Mouse (Mus musculus) layer of hippocampus, adult 9-11 months (tissue): ENCODE measurements around the gene Gm20388.

ENCODE experiments used
- DNase-seq: peaks from one replicate; pipeline ENCODE4 v3.0.0; 2022

Gene Gm20388

DNA sequence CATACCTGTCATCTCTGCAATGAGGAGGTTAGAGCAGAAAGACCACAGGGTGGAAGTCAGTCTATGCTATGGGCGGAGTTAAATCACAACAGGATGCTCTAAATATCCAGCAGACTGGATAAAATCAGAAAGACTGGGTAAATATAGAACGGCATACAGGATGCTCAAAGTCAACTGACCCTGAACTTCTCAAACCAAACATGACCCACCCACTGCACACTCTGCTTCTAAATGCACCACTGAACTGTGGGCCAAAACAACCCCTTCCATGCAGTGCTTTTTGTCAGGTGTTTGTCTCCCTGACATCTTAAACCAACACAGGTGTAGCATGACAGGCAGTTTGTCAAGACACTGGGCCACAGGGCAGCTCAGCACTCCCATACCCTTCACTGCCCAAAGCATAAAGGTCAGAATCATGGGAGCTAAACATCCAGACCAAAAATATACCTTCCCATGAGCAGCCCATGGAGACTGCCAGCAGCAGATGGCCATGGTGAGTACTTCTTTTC, 3027.0 kb downstream of the Gm20388 start:
- no peak for DNase-seq

DNA sequence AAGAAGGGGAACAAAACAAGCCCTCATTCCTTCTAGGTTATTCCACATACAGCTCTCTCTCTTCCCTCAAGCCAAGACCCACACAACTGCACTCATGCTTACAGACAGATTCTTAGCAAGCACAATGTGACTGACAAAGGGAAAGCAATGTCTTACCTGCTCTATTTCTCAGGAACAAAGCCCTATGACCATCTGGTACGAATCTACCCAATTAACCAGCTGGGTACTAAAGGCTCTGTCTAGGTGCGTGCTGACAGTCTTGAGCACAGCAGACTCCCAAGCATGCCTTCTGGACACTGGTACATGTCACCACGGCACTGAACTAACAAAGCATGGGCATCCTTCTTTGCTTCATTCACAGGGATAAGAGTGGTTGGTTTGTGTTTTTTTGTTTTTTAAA, 3027.5 kb downstream of the Gm20388 start:
- DNase-seq: no peak

DNA sequence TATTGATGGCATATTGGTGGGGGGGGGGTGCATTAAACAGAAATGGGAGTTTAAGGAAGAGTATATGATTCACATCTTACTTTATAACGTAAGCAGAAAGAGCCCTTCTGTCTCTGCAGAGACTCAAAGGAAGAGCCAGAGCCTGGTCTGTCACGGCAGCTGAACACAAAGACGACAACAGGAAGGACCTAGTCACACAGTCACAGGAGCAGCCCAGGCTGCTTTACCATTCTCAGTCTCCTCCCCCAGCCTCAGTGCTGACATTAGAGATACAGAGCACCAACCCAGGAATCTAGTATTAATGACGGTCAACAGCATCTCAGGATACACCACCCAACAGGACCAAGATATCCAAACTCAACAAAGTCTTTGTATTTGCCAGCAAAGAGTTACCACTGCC, 3027.9 kb downstream of the Gm20388 start:
- DNase-seq: no peak

DNA sequence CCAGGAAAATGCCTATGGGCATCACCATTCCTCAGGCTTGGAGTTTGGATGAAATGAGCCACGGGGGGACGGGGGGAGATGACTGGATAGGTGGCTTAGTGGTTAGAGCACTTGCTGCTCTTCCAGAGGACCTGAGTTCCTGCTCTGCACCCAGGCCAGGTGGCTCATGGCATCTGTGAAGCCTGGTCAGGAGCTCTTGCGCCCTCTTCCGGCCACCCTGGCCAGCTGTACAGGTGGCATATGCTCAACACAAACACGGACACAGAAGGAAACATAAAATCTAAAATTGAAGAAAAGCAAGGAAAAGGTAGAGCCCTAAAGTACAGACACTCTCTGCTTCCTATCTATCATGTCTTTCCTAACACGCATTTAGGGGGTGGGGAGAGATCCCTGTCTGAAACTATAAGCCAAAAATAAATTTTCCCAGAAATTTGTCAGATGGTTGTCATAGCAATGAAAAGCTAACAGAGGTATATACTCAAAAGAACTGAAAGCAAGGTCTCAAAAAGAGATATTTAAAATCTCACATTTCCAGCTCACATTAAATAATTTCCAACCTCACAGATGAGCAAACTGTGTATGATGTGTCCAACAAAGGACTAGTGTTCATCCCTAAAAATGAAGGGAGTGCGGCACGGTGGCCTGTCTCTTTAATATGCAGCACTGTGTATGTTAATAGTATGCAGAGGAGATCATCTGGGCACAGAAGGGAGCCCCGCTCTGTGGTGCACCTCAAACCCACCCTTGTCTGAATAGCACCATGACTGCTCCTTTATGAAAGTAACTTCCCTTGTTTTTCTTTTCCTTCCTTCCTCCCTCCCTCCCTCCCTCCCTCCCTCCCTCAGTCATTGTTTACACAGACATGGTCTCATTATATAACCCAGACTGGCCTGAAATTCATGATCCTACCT, 3032.4 kb downstream of the Gm20388 start:
- no peak for DNase-seq

DNA sequence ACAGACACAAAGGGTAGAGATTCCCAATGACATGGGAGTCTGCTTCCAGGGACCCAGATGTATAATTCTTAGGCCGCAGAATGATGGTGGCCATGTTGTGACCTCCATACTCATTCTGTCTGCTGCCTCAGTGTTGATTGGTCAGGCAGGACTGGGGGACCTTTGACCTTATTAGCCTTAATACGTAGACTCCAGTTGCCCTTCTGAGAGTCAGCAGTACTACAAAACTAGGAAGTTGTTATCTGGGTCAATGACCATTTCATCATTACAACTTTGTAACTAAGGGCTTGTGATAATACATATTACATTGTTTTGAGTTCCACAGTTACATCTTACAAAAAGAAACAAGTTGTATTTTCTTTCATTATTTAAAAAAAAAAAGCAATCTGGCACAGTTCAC, 3035.1 kb downstream of the Gm20388 start:
- no peak for DNase-seq

DNA sequence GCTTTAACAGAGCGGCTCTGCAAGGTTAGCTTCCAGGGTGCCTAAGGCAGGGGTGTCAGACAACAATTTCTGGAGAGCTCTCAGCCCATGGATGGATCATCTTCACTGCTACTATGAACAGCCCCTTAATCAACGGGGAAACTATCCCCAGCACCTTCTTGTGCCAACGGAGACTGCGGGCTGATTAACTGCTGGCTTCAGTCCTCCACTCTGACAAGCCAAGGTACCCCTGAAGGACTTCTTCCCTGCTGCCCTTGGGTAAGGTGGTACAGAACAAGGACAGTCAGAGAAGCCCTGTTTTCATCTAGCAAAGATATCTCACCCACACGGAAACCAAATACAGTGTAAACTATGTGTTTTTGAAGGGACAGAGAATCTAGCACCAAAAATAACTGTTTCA, 3039.1 kb downstream of the Gm20388 start:
- DNase-seq: no peak

DNA sequence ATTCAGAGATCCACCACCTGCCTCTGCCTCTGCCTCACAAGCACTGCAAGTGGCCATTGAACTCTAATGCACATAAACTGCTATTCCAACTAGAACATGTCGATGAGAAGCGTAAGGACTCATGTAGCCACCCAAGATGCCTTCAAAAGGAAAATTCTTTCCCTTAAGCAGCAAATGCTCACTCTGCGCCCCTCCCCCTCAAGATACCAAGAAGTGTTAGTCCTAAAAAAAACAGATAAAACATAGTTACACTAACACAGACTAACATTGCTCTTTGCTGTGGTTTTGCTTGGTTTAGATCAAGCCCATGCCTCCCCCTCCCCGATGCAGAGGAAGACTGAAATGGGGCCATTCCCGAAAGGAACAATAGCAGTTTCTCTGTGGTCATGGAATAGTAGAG, 3040.8 kb downstream of the Gm20388 start:
- DNase-seq: no peak

DNA sequence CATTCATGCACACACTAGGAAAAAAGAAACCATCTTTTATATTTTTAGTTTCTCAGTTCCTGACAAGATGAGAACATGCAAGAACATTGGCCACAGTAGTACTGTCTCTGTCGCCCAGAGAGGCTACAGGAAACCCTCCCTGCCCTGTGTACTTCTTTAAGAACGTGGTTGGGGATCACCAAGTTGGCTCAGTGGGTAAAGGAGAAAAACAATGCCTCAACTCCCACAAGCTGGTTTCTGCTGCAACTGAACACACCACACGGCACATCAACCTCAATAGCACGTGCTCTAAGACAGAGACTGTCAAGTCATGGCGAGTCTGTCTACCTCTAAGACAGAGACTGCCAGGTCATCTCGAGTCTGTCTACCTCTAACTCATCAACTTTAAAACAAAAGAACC, 3042.4 kb downstream of the Gm20388 start:
- DNase-seq: no peak

DNA sequence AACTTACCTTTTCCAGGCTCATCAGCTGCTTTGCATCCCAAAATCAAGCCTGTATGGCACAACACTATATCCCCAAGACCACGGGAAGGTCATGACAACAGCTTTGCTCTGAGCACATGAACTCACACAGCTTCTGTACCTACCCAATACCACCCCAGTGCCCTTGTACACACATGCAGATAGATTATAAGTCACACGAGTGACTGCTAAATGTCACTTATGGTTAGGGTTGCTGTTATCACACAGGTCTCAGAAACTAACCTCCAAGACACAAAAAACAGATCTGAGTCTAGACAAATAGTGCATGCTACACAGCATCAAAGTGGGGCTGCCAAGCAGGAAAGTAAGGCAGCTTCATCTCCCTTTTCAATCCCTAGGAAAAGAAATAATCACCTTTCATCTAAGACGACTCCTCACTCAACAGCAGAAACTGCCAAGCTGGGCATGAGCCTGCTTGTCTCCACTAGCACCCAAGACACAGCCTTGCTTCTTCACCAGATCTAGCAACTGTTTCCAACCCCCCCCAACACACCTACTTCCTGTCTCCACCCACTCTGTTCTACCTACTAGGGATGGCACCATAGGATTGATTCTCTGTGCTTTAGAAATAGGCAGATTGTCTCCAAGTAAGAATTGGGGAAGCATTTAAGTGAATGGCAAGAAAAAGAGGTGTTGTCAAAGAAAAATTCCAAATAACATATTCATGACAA, 3043.6 kb downstream of the Gm20388 start:
- DNase-seq: no peak

DNA sequence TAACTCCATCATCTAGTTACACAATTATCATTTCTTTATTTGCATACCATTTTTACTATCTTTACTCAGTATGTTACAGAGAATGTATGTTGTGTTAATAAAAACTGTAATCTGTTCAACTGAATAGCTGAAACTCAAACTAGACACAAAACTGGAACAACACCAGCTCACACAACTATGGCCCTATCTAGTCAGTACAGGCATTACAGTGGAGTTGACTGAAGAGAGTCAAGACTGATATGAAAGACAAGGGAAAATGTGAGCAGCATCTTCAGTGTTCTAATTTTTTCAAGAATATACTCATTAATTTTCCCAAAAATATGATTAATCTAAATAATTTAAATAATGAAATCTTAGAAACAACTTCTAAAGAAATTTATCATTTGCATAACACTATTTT, 3044.6 kb downstream of the Gm20388 start:
- no peak for DNase-seq

DNA sequence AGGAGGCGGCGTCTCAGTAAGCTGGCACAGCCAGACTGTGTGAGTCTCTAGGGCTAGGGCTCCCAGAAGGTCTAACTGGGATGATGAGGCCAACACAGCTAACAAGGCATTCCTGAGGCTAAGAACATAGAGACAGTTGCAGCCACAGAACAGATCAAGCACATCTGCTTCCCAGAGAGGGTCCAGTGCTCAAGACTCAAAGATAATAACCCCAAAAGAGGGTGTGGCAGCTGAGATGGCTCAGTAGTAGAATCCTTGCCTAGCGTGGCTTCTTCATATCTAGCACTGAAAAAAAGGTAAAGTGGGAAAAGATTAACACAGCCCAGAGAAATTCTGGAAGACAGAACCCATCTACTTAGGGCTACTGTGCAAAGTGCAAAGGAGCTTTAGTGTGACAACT, 3045.4 kb downstream of the Gm20388 start:
- DNase-seq: no peak

DNA sequence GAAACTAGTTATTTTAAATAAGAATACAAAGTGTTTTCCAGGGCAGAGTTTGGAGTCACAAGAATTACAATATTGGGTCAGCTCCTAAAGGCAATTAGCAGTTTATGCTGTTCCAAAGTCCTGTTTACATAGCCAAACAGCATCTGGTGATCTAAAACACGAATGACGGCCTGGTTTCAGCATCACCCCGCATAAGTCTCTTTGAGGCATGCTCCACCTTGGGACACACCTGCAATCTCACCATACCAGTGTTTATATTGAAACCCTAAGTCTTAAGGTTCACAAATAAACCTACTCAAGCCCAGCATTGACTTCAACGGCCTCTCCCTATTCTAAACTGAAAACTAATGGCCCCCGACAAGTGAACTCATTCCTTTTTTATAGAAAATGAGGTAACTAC, 3049.7 kb downstream of the Gm20388 start:
- DNase-seq: no peak

DNA sequence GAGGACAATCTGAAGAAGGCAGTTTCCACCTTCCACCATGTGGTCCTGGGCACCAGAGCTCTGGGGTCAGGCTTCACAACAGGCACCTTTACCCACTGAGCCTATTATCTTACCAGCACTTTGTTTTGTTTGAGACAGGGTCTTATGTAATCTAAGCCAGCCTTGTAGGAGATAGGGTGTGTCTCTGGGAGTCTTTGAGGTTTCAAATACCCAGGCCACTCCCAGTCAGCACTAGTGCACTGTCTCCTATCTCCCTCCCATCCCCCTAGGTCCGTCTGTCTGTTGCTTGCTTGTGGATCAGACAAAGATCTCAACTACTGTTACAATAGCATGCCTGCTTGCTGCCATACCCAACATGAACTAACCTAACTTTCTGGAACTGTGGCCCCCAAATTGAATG, 3050.3 kb downstream of the Gm20388 start:
- no peak for DNase-seq

DNA sequence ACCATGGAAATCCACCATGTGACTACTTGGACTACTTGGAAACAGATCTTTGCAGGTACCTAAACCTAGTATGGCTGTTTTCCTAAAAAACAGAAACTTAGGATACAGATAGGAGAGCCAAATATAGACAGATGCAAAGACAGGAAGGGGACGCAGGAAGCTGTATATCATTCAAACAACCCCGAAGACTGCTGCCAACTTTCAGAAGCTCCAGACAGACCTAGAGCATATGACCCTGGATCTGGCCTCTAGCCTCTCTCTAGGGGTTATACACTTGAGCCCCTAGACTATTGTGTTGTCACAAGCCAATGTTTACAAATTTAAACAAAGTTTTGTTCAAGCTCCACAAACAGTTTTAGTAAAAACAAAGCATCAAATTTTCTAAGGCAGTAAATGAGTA, 3050.8 kb downstream of the Gm20388 start:
- no peak for DNase-seq

DNA sequence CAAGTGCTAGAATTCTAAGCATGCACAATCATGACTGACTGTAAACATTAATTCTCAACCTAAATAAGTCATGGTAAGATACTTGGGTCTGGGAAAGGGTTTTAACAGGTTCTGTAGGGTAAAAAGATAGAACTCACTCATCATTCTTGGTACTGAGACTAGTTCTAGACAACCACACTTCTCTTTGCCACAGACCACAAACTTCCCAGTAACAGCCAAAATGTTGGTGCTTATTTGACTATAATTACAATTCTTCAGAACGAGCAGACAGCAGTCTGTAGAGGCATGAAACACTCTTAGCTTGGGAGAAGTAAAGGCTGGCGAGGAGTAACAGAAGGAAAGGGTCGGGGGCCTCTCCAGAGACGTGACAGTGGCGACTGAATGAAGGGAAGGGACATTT, 3051.4 kb downstream of the Gm20388 start:
- no peak for DNase-seq

DNA sequence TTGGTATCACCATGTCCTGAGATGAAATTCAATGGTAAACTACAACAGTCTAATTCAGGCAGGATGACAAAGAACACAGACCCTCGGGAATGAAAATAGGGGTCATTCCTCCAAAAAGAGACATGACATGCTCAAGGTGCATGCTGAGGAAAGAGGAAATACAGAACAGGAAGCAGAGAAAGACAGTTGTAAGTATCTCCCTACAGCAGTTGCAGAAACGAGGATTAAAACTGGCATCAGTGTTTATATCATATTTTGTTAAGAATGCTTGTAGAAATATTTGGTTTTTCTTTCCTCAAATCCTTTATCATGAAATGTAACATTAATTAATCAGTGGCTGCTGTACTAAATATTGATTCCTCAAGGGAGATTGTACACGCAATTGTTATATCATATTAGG, 3056.0 kb downstream of the Gm20388 start:
- no peak for DNase-seq

DNA sequence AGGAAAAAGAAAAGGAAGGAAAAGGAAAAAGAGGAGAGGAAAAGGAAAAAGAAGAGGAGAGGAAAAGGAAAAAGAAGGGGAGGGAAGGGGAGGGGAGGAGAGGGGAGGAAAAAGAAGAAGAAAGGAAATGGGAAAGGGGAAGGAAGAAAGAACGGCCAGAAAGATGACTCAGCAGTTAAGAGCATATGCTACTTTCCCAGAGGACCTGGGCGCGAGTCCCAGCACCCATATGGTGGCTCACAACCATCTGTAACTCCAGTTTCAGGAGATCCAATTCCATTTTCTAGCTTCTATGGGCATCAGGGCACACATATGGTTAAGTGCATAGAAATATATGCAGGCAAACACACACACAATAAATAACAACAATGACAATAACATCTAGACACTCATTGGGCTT, 3057.5 kb downstream of the Gm20388 start:
- peak; percentile 39 for DNase-seq

DNA sequence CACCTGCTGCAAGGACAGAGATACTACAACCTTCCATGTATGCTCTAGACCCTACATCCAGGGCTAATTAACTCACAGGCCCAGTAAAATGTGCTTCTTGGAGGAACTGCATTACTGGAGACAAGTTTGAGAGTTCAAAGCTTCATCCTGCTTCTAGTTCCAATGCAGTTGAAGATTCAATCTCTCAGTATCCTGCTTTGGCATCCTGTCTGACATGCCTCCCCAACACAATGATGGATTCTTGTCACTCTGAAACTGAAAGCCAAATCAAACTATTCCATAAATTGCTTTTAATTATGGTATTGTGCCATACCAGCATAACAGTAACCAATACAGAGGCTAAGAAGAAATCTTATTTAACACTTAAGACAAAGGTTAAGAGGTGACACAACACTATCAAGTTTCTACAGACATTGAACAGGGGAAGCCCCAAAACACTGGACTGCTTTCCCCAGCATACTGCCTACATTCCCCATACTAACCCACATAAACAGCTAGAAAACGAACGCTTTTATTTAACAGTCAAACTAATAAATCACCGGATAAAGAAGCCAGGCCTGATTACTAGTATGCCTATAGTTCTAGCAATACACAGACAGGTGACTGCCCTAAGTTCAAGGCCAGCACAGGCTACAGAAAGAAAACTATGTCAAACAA, 3059.5 kb downstream of the Gm20388 start:
- DNase-seq: no peak

DNA sequence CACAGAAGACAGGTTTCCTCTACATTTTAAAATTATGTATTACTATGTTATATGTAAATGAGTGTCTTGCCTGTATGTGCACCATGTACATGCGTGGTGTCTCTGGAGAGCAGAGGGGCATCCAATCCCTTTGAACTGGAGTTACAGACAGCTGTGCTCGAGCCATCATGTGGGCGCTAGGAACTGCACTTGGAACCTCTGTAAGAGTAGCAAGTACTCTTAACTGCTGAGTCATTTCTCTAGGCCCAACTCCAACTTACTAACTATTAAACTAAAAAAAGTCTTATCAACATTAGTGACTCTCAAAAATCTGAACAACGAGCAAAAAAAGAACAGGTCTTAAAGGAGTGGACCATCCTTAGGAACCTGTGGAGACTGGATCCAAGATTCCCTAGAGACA, 3065.4 kb downstream of the Gm20388 start:
- DNase-seq: no peak

DNA sequence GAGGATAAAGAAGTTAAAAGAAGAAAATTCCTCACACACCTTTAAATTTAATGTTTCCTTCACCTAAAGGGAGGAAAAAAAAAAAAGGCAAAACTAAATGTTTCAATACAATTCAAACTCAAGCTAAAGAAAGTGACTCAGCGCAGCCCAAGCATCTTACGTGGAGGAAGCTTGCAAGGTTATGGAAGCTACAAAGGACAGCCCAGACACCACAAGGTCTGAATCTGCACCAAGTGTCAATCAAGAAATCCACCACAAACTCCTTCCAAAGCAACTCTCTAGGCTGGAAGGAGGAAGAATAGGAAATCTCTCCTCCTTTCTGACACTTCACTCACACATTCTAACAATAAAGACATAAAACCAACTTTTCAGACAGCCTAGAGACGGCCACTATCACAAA, 3068.8 kb downstream of the Gm20388 start:
- DNase-seq: no peak

DNA sequence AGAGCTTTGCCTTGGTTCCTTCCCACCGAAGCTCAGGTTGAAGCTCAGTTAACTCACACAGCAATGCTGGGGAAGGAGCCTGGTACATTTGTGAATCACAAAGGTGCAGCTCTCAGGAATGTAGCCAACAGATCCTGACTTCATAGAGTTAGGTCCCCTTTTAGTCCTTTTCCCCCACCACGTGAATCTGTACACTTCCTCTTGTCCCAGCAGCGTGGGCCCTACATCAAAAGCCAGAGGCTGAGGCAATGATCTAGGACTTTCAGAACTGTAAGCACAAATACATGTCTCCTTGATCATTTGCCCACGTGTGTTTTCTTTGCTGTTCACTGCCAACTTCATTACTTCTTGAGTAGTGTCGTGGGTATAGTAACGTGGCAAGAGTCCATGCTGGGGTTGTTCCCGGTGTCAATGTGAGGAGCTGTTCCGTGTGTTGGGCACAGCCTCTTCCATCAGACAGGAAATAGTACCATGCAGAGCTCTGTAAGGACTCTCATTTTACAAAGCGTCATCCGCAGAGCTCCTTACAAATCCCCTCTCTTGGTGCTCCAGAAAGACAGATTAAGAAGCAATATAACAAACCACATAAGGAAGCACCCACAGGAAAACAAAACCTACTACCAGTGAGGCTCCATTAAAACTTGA, 3069.3 kb downstream of the Gm20388 start:
- no peak for DNase-seq

DNA sequence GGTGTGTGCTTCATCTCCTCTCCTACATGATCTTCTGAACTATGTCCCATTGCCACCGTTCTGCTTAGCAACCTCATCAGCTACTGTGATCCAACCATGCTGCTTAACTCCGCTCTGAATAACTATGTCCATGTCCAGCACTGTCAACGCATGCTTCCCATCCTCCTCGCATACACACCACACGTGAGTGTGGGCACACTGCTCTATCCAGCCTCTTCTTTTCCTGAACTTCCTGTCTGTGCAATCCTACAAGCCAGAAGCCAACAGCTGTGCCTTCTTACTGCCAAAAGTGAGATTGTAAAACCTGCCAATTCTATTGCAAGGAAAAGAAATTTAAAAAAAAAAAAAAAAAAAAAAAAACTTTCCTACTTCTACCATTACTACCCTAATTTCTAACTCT, 3071.0 kb downstream of the Gm20388 start:
- no peak for DNase-seq
